Mouse (Mus musculus) midbrain, embryonic 16.5 days (tissue): ENCODE data around the gene Mtg1. TPM values are rescaled to one million over a fixed set of nuclear protein-coding genes. Genes with fewer than 3 reads are reported as not detected.

Source experiments
- ATAC-seq: fragments of 200-750 bp; cut with Nextera tagmentation; 2 replicates; pipeline ENCODE4 v1.8.0; 2017; ENCODE audit warnings: moderate TSS enrichment
- H3K27ac ChIP-seq: fragments of 300-500 bp; sonication (generic); 2 replicates; pipeline ENCODE4 v1.5.1; 2014; ENCODE audit warnings: mild to moderate bottlenecking, low read length, mixed read lengths
- H3K27me3 ChIP-seq: fragments of 300-500 bp; sonication (generic); 2 replicates; pipeline ENCODE4 v1.6.1; 2014; ENCODE audit warnings: low read depth, low read length, mixed read lengths; ENCODE audit not compliant: control insufficient read depth, insufficient read depth
- H3K36me3 ChIP-seq: fragments of 300-500 bp; sonication (generic); 2 replicates; pipeline ENCODE4 v1.6.1; 2014; ENCODE audit warnings: mild to moderate bottlenecking, low read length, moderate library complexity, mixed read lengths; ENCODE audit not compliant: control insufficient read depth, insufficient read depth
- H3K4me1 ChIP-seq: fragments of 300-500 bp; sonication (generic); 2 replicates; pipeline ENCODE4 v1.6.1; 2014; ENCODE audit warnings: mild to moderate bottlenecking, low read length, mixed read lengths; ENCODE audit not compliant: control insufficient read depth, insufficient read depth
- H3K4me2 ChIP-seq: fragments of 300-500 bp; sonication (generic); 2 replicates; pipeline ENCODE4 v1.6.1; 2014; ENCODE audit warnings: mild to moderate bottlenecking, low read length, mixed read lengths
- H3K4me3 ChIP-seq: fragments of 300-500 bp; sonication (generic); 2 replicates; pipeline ENCODE4 v1.5.1; 2014; ENCODE audit warnings: low read depth, mild to moderate bottlenecking, low read length, moderate library complexity, mixed read lengths
- H3K9ac ChIP-seq: fragments of 300-500 bp; sonication (generic); 2 replicates; pipeline ENCODE4 v1.6.1; 2014; ENCODE audit warnings: low read depth, low read length, mixed read lengths
- H3K9me3 ChIP-seq: fragments of 300-500 bp; sonication (generic); replicated peaks from 2 replicates; pipeline ENCODE4 v1.6.1; 2014; ENCODE audit warnings: mild to moderate bottlenecking, low read length, mixed read lengths; ENCODE audit not compliant: control insufficient read depth, poor library complexity, severe bottlenecking
- WGBS: fragments of 180-500 bp; shearing (Covaris S2); extraction: QIAGEN DNeasy Blood & Tissue Kit; methylation state at CpG from one replicate; pipeline ENCODE4 v1.1.7; 2014; 5-methylcytosine and 5-hydroxymethylcytosine counted together
- polyA plus RNA-seq: library from polyadenylated mRNA; unstranded; fragments of >200 nt; fragmentation: Nextera tagmentation; extraction: Ambion mirVana; gene quantifications from 2 replicates; pipeline ENCODE4 v1.2.1, GENCODE M21; 2015

Mtg1 gene
- polyA plus RNA-seq, 1 experiment from 2014 or later, result 32.6 TPM

DNA sequence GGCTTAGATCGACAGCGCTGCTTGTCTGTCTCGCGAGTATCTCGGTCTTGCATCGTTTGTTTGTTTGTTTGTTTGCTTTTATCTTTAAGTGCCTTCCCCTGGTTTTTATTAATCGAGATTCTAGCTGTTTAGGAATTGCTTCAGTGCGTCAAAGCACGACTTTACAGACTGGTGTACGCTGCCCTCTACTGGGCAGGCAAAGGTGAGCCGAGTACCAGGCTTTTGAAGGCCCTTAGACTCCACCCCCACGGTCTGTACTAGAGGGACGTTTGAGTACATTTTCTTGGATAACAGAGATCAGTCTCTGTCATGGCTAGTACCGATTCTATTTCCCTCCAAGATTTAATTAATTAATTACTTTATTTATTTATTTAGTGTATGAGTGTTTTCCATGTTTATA, 4.0 kb downstream of the Mtg1 start:
- no peak overlapping the region for H3K27ac ChIP-seq
- no peak overlapping the region for H3K4me3 ChIP-seq
- no peaks in the 10 kb centered on the region for H3K27me3 ChIP-seq
- H3K9me3 ChIP-seq, result no peaks in the 10 kb centered on the region
- H3K4me1 ChIP-seq, result peaks cover 9% of the 10 kb centered on the region
- no peak overlapping the region for H3K4me2 ChIP-seq
- WGBS, result 8% methylated on average over 14 of the region's 14 CpGs
- no peak for ATAC-seq
- no peak overlapping the region for H3K9ac ChIP-seq
- no peaks in the 10 kb centered on the region for H3K36me3 ChIP-seq

DNA sequence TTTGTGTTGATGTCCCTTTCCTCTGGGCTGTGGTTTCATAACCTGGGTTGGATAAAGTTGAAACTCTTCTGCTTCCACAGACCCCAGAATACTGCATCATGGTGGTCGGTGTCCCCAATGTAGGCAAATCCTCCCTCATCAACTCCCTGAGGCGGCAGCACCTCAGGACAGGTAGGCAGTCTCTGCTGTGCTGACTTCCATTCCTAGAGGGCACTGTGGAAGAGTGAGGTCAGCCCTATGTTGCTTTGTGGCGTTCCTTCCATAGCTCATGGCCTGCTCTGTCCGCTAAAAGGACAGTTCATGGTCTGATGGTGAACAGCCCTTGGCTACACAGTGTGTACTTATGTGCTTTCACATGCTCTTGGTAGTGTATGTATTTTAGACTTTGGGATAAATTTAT, 7.2 kb downstream of the Mtg1 start:
- Histone ChIP-seq H3K4me2 (no peak overlapping the region), H3K9ac (no peak overlapping the region), H3K4me3 (no peak overlapping the region), H3K4me1 (no peaks in the 10 kb centered on the region), H3K36me3 (no peaks in the 10 kb centered on the region), H3K27me3 (no peaks in the 10 kb centered on the region), H3K9me3 (no peaks in the 10 kb centered on the region), H3K27ac (no peak overlapping the region)
- no peak for ATAC-seq
- WGBS, result 86% methylated on average over 4 of the region's 4 CpGs

DNA sequence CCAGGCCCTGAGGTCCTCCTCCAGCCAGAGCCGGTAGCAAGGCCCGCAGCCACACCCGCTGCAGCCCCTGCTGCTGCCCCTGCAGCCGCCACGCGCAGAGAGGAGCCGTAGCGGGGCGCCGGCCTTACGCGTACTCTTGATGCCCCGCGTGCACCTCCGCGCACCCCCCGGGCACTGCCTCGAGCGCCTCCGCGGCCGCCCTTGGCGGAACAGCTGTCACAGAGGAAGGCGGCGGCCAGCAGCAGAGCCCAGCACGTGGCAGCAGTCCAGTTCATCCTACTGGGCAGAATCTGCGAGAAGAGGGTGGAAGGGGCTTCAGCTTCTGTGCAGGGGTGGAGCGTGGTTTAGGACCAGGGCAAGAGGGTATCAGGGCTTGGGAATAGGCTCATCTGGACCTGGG, 16.0 kb downstream of the Mtg1 start:
- Histone ChIP-seq H3K4me2 (peak overlapping the region; percentile 95), H3K9ac (peak overlapping the region; percentile 78), H3K9me3 (no peaks in the 10 kb centered on the region), H3K27me3 (no peaks in the 10 kb centered on the region), H3K36me3 (no peaks in the 10 kb centered on the region; the same call in 1 of the 2 replicates), H3K4me1 (peaks cover 20% of the 10 kb centered on the region), H3K27ac (peak overlapping the region; percentile 87), H3K4me3 (peak overlapping the region; percentile 51)
- WGBS, result 3% methylated on average over 28 of the region's 28 CpGs
- peak; percentile 27 for ATAC-seq

DNA sequence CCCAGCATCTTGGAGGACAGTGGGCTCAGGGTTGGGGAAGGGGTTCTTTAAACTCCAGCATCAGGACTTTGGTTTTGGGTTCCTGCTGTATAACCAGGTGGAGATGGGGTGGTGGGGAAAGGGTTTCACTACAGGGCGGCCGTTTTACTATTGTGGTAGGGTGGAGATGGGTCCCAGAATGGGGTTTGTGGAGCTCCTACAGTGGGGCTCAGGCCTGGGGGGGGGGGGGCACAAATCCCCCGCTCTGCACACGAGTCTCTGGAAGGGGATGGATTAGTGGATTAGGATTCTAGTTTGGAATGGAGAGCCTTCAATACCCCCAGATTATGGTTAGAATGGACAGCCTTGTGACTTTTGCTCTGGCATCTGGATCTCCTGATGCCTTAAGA, 16.5 kb downstream of the Mtg1 start:
- Histone ChIP-seq H3K27ac (peak overlapping the region; percentile 87), H3K27me3 (no peaks in the 10 kb centered on the region), H3K4me3 (peak overlapping the region; percentile 51), H3K36me3 (no peaks in the 10 kb centered on the region; the same call in 1 of the 2 replicates), H3K4me1 (peaks cover 20% of the 10 kb centered on the region), H3K9me3 (no peaks in the 10 kb centered on the region), H3K9ac (peak overlapping the region; percentile 78), H3K4me2 (peak overlapping the region; percentile 95)
- 15% methylated on average over 4 of the region's 4 CpGs for WGBS
- ATAC-seq, result peak; percentile 26

DNA sequence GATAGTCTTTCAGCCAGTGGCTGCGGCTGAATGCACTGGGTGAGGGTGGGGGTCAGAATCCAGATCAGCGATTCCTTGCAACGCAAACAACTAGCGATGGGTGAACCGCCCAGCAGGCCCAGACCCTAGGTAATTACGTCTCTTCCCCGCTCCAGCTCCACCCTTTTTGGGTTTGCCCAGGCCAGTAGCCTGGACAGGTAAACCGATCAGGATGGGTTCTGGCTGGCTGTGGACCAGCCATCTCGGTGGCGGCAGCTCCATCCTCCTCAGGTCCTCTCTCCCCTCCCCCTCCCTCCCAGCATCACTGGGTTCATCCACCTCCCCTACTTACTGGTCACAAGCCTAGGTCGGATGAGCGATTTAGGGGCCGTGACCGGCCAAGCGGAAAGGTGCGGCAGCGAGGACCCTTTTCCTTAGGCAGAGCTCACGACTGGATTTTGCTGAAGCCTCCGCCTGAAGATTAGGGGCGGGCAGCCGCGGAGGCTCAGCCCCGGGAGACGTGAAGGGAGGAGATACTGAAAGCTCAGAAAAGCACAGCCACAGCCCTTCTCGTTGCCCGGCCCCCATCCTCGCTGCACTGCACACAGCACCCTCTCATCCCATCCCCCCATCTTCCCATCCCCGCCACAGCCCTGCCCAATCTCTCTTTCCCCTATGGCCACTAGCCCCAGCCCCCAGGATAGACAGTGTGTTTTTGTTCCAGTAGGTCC, 17.0 kb downstream of the Mtg1 start, which contains the start of gene Sprn:
TSS of gene Sprn (minus strand) at position 660 of the 710 bp plus-strand sequence.
- Histone ChIP-seq H3K4me3 (peak within 1 kb of the TSS; percentile 51), H3K36me3 (no peaks in the 10 kb centered on the region; the same call in 1 of the 2 replicates), H3K9me3 (no peaks in the 10 kb centered on the region), H3K4me1 (peaks cover 20% of the 10 kb centered on the region), H3K9ac (peak within 1 kb of the TSS; percentile 78), H3K4me2 (peak within 1 kb of the TSS; percentile 95), H3K27me3 (no peaks in the 10 kb centered on the region), H3K27ac (peak within 1 kb of the TSS; percentile 87)
- WGBS, result 1% methylated on average over 27 of the region's 28 CpGs
- ATAC-seq, result peak; percentile 90

DNA sequence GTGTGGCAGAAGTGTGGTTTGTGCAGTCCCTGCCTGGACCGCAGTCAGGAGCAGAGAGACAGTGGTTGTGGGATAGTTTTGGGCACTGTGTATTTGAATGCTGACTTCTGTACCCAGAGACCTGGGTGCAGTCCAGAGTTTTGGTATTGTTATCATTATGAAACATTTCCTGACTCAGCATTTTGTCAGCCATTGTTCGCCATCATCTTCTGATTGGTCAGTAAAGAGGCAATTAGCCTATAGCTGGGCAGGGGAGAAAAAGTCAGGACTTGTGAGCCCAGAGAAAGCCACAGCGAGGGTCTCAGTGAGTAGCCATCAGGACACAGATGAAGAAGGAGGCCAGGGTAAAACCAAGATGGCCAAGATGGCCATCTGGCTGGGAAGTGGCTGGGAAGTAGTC, 23.0 kb downstream of the Mtg1 start:
- ATAC-seq, result no peak
- Histone ChIP-seq H3K4me1 (peaks cover 1% of the 10 kb centered on the region; the same call in 1 of the 2 replicates), H3K4me2 (no peak overlapping the region), H3K4me3 (no peak overlapping the region), H3K27me3 (no peaks in the 10 kb centered on the region), H3K9ac (no peak overlapping the region), H3K36me3 (no peaks in the 10 kb centered on the region), H3K27ac (no peak overlapping the region), H3K9me3 (no peaks in the 10 kb centered on the region)
- 81% methylated on average over 3 of the region's 3 CpGs for WGBS

DNA sequence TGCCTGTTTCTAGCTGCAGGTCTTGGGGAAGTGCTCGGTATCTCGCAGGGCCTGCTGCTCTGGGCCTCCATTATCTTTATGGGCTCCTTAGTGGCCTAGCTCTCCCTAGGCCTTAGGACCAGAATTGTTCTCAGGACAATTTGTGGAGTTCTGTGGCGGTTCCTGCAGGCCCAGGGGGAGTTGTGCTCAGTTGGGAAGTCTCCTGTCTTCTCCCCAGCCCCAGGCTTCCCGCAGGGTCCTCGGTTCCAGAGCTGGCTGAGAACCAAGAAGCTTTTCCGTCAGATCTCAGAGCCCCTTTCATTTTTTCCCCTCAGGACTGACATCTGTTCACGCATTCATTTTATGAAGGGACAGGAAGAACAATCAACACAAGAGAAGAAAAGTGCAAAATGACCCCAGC, 27.3 kb downstream of the Mtg1 start, which contains the start of gene Olfr522:
TSS of gene Olfr522 (minus strand) at position 101 of the 400 bp plus-strand sequence.
- no peak for ATAC-seq
- Histone ChIP-seq H3K4me3 (no peak within 1 kb of the TSS), H3K36me3 (no peaks in the 10 kb centered on the region), H3K4me1 (no peaks in the 10 kb centered on the region), H3K4me2 (no peak within 1 kb of the TSS), H3K9ac (no peak within 1 kb of the TSS), H3K27ac (no peak within 1 kb of the TSS), H3K27me3 (no peaks in the 10 kb centered on the region), H3K9me3 (no peaks in the 10 kb centered on the region)
- 75% methylated on average over 7 of the region's 7 CpGs for WGBS

DNA sequence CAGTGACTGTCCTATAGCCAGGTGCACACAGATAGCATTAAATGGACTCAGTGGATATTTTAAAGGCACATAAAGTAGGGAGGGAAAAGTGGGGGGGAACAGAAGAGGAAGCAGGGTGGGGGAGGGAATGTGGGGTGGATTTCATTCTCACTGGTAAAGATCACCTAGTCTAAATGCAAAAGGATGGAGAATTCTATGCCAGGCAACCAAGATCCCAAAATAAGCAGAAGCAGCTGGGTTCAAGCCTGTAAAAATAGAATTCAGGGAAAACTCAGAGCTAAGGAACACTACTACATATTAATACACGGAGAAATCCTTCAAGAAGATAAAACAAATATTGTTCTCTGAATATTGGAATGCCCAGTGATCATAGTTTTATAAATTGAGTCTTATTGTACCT, 30.6 kb downstream of the Mtg1 start:
- Histone ChIP-seq H3K36me3 (no peaks in the 10 kb centered on the region), H3K9me3 (no peaks in the 10 kb centered on the region), H3K27me3 (no peaks in the 10 kb centered on the region), H3K27ac (no peak overlapping the region), H3K9ac (no peak overlapping the region), H3K4me1 (no peaks in the 10 kb centered on the region), H3K4me3 (no peak overlapping the region), H3K4me2 (no peak overlapping the region)
- 78% methylated on average over 1 of the region's 1 CpGs for WGBS
- ATAC-seq, result no peak

DNA sequence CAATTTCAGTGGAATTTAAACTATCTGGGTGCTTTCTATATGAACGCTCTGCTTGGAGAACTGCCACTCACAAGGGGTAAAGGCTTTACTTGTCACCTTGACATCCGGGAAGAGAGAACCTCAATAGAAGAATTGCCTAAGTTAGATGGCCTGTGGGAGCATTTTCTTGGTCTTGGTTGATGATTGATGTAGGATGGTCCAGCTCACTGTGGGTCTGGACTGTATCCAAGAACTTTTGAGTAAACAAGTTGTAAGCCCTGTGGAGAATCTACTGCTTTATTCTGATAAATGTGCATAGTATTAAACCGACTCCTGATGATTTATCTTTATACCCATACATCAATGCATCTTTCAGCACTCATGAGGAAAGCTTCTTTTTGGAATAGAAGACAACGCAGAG, 32.0 kb downstream of the Mtg1 start:
- H3K4me2 ChIP-seq, result no peak overlapping the region
- no peaks in the 10 kb centered on the region for H3K36me3 ChIP-seq
- H3K9ac ChIP-seq, result no peak overlapping the region
- H3K4me1 ChIP-seq, result no peaks in the 10 kb centered on the region
- H3K27ac ChIP-seq, result no peak overlapping the region
- no peak for ATAC-seq
- H3K9me3 ChIP-seq, result no peaks in the 10 kb centered on the region
- 82% methylated on average over 4 of the region's 4 CpGs for WGBS
- H3K27me3 ChIP-seq, result no peaks in the 10 kb centered on the region
- H3K4me3 ChIP-seq, result no peak overlapping the region
